Mouse (Mus musculus) neural tube, embryonic 11.5 days (tissue): Measurements from ENCODE around the gene Kcnq2. TPM values are rescaled to one million over a fixed set of nuclear protein-coding genes. Genes with fewer than 3 reads are reported as not detected.
A peak's percentile ranks its signal among the peaks of the same experiment; 100 is the strongest.

Experiments used
- ATAC-seq: fragments of 200-750 bp; cut with Nextera tagmentation; 2 replicates; pipeline ENCODE4 v1.8.0; 2017; ENCODE audit warnings: moderate number of reproducible peaks, mild to moderate bottlenecking, moderate TSS enrichment, moderate library complexity; ENCODE audit not compliant: insufficient read depth, low FRiP score, low TSS enrichment
- DNase-seq: peaks from one replicate; pipeline ENCODE4 v3.0.0-alpha.2; 2015; ENCODE audit warnings: low spot score
- H3K27ac ChIP-seq: fragments of 300-500 bp; sonication (generic); 2 replicates; pipeline ENCODE4 v1.5.1; 2014; ENCODE audit warnings: low read depth, mild to moderate bottlenecking, low read length
- H3K27me3 ChIP-seq: fragments of 300-500 bp; sonication (generic); 2 replicates; pipeline ENCODE4 v1.6.1; 2014; ENCODE audit warnings: mild to moderate bottlenecking, low read length, mixed read lengths; ENCODE audit not compliant: control insufficient read depth, insufficient read depth
- H3K36me3 ChIP-seq: fragments of 300-500 bp; sonication (generic); 2 replicates; pipeline ENCODE4 v1.6.1; 2014; ENCODE audit warnings: mild to moderate bottlenecking, low read length, moderate library complexity, mixed read lengths; ENCODE audit not compliant: control insufficient read depth, insufficient read depth
- H3K4me1 ChIP-seq: fragments of 300-500 bp; sonication (generic); 2 replicates; pipeline ENCODE4 v1.6.1; 2014; ENCODE audit warnings: low read length, mixed read lengths; ENCODE audit not compliant: control insufficient read depth, insufficient read depth
- H3K4me2 ChIP-seq: fragments of 300-500 bp; sonication (generic); 2 replicates; pipeline ENCODE4 v1.6.1; 2014; ENCODE audit warnings: low read depth, mild to moderate bottlenecking, moderate library complexity
- H3K4me3 ChIP-seq: fragments of 300-500 bp; sonication (generic); 2 replicates; pipeline ENCODE4 v1.5.1; 2014; ENCODE audit warnings: low read depth, low read length
- H3K9ac ChIP-seq: fragments of 300-500 bp; sonication (generic); 2 replicates; pipeline ENCODE4 v1.6.1; 2014; ENCODE audit warnings: mild to moderate bottlenecking, low read length
- H3K9me3 ChIP-seq: fragments of 300-500 bp; sonication (generic); 2 replicates; pipeline ENCODE4 v1.6.1; 2016; ENCODE audit warnings: low read length; ENCODE audit not compliant: control insufficient read depth
- WGBS: fragments of 180-500 bp; shearing (Covaris S2); extraction: QIAGEN DNeasy Blood & Tissue Kit; methylation state at CpG from one replicate; pipeline ENCODE4 v1.1.7; 2014; 5-methylcytosine and 5-hydroxymethylcytosine counted together
- polyA plus RNA-seq: library from polyadenylated mRNA; unstranded; fragments of >200 nt; fragmentation: Nextera tagmentation; extraction: Ambion mirVana; gene quantifications from 2 replicates; pipeline ENCODE4 v1.2.1, GENCODE M21; 2014

Gene Kcnq2
- polyA plus RNA-seq, 1 experiment from 2014 or later: 17.1 TPM

- Histone ChIP-seq H3K36me3 (no peaks in the 10 kb centered on the region), H3K27me3 (no peaks in the 10 kb centered on the region), H3K4me2 (no peak overlapping the region), H3K4me3 (no peak overlapping the region), H3K9ac (no peak overlapping the region), H3K4me1 (peaks cover 2% of the 10 kb centered on the region), H3K27ac (no peak overlapping the region), H3K9me3 (no peaks in the 10 kb centered on the region)
- WGBS: 51% methylated on average over 7 of the region's 7 CpGs
- ATAC-seq: no peak
- no peak for DNase-seq
Observed at GRCm38 (mm10) chr2:181125726-181126455, 9.2 kb downstream of the Kcnq2 start.

GRCm38 (mm10) chr2:181122642-181123041 is 12.5 kb downstream of the Kcnq2 start:
- Histone ChIP-seq H3K36me3 (no peaks in the 10 kb centered on the region), H3K9me3 (no peaks in the 10 kb centered on the region), H3K9ac (no peak overlapping the region), H3K4me2 (no peak overlapping the region), H3K27ac (no peak overlapping the region), H3K27me3 (no peaks in the 10 kb centered on the region), H3K4me1 (peaks cover 10% of the 10 kb centered on the region), H3K4me3 (no peak overlapping the region)
- ATAC-seq (no peak), DNase-seq (no peak)

- Histone ChIP-seq H3K9ac (no peak overlapping the region), H3K36me3 (no peaks in the 10 kb centered on the region), H3K27ac (no peak overlapping the region; the same call in 1 of the 2 replicates), H3K4me1 (peaks cover 10% of the 10 kb centered on the region), H3K4me3 (no peak overlapping the region), H3K9me3 (no peaks in the 10 kb centered on the region), H3K4me2 (no peak overlapping the region), H3K27me3 (no peaks in the 10 kb centered on the region)
- ATAC-seq (peak; percentile 50; the same call in 1 of the 2 replicates), DNase-seq (peak; percentile 49)
- 79% methylated on average over 4 of the region's 4 CpGs for WGBS
Observed at GRCm38 (mm10) chr2:181120922-181121449, 14.1 kb downstream of the Kcnq2 start.

GRCm38 (mm10) chr2:181119952-181120351 is 15.1 kb downstream of the Kcnq2 start:
- DNase-seq: no peak
- no peak overlapping the region for H3K4me2 ChIP-seq
- H3K4me3 ChIP-seq: no peak overlapping the region
- H3K9ac ChIP-seq: no peak overlapping the region
- WGBS: 36% methylated on average over 10 of the region's 10 CpGs
- no peaks in the 10 kb centered on the region for H3K36me3 ChIP-seq
- ATAC-seq: no peak
- H3K27ac ChIP-seq: no peak overlapping the region
- no peaks in the 10 kb centered on the region for H3K9me3 ChIP-seq
- H3K27me3 ChIP-seq: no peaks in the 10 kb centered on the region
- peaks cover 10% of the 10 kb centered on the region for H3K4me1 ChIP-seq

- Histone ChIP-seq H3K9me3 (no peaks in the 10 kb centered on the region), H3K4me2 (no peak overlapping the region), H3K4me1 (peaks cover 13% of the 10 kb centered on the region), H3K27ac (no peak overlapping the region), H3K9ac (no peak overlapping the region), H3K4me3 (no peak overlapping the region), H3K36me3 (no peaks in the 10 kb centered on the region), H3K27me3 (no peaks in the 10 kb centered on the region)
- ATAC-seq: no peak
- DNase-seq: no peak
- whole genome bisulfite sequencing: 85% methylated on average over 5 of the region's 5 CpGs
Observed at GRCm38 (mm10) chr2:181116436-181116835, 18.7 kb downstream of the Kcnq2 start.

GRCm38 (mm10) chr2:181115367-181115766 is 19.7 kb downstream of the Kcnq2 start:
- Histone ChIP-seq H3K9me3 (no peaks in the 10 kb centered on the region), H3K9ac (no peak overlapping the region), H3K27ac (no peak overlapping the region), H3K36me3 (no peaks in the 10 kb centered on the region), H3K4me1 (peaks cover 8% of the 10 kb centered on the region; the same call in 1 of the 2 replicates), H3K4me2 (no peak overlapping the region), H3K27me3 (no peaks in the 10 kb centered on the region), H3K4me3 (no peak overlapping the region)
- 79% methylated on average over 3 of the region's 3 CpGs for WGBS
- ATAC-seq (no peak), DNase-seq (no peak)

GRCm38 (mm10) chr2:181113762-181114361 is 21.2 kb downstream of the Kcnq2 start:
- WGBS: 48% methylated on average over 8 of the region's 8 CpGs
- Histone ChIP-seq H3K36me3 (no peaks in the 10 kb centered on the region), H3K27me3 (no peaks in the 10 kb centered on the region), H3K9me3 (no peaks in the 10 kb centered on the region), H3K4me2 (no peak overlapping the region), H3K4me3 (no peak overlapping the region), H3K9ac (no peak overlapping the region), H3K27ac (no peak overlapping the region), H3K4me1 (0 out of 2 replicates have a peak, but pooled peaks cover 3% of the 10 kb centered on the region)
- ATAC-seq: peak; percentile 60; the same call in 1 of the 2 replicates
- DNase-seq: peak; percentile 46

- no peaks in the 10 kb centered on the region for H3K9me3 ChIP-seq
- no peak overlapping the region for H3K9ac ChIP-seq
- ATAC-seq (no peak), DNase-seq (no peak)
- no peaks in the 10 kb centered on the region for H3K36me3 ChIP-seq
- no peak overlapping the region for H3K27ac ChIP-seq
- no peak overlapping the region for H3K4me2 ChIP-seq
- H3K27me3 ChIP-seq: no peaks in the 10 kb centered on the region
- WGBS: 100% methylated on average over 1 of the region's 1 CpGs
- 0 out of 2 replicates have a peak, but pooled peaks cover 3% of the 10 kb centered on the region for H3K4me1 ChIP-seq
- no peak overlapping the region for H3K4me3 ChIP-seq
Observed at GRCm38 (mm10) chr2:181111665-181112064, 23.4 kb downstream of the Kcnq2 start.

GRCm38 (mm10) chr2:181104111-181104510 is 31.0 kb downstream of the Kcnq2 start:
- no peak for ATAC-seq
- 75% methylated on average over 2 of the region's 2 CpGs for WGBS
- DNase-seq: no peak
- no peaks in the 10 kb centered on the region for H3K36me3 ChIP-seq
- H3K4me3 ChIP-seq: no peak overlapping the region
- no peak overlapping the region for H3K27ac ChIP-seq
- H3K9me3 ChIP-seq: no peaks in the 10 kb centered on the region
- no peaks in the 10 kb centered on the region for H3K27me3 ChIP-seq
- peaks cover 7% of the 10 kb centered on the region for H3K4me1 ChIP-seq
- H3K9ac ChIP-seq: no peak overlapping the region
- no peak overlapping the region for H3K4me2 ChIP-seq
